Mouse (Mus musculus) stomach, embryonic 15.5 days (tissue): ENCODE measurements around the gene Tcf19. TPM values are rescaled to one million over a fixed set of nuclear protein-coding genes. Genes with fewer than 3 reads are reported as not detected.
A peak's percentile ranks its signal among the peaks of the same experiment; 100 is the strongest.

Source experiments
- ATAC-seq: fragments of 200-750 bp; cut with Nextera tagmentation; 2 replicates; pipeline ENCODE4 v1.8.0; 2017; ENCODE audit warnings: low read depth, moderate number of reproducible peaks, moderate TSS enrichment; ENCODE audit not compliant: insufficient read depth, low FRiP score
- H3K27ac ChIP-seq: fragments of 300-500 bp; sonication (generic); 2 replicates; pipeline ENCODE4 v1.5.1; 2015; ENCODE audit warnings: mild to moderate bottlenecking, inconsistent platforms
- H3K27me3 ChIP-seq: fragments of 300-500 bp; sonication (generic); replicated peaks from 2 replicates; pipeline ENCODE4 v1.6.1; 2015; ENCODE audit warnings: inconsistent platforms
- H3K36me3 ChIP-seq: fragments of 300-500 bp; sonication (generic); 2 replicates; pipeline ENCODE4 v1.6.1; 2015; ENCODE audit warnings: inconsistent platforms
- H3K4me1 ChIP-seq: fragments of 300-500 bp; sonication (generic); 2 replicates; pipeline ENCODE4 v1.6.1; 2015; ENCODE audit warnings: inconsistent platforms
- H3K4me2 ChIP-seq: fragments of 300-500 bp; sonication (generic); 2 replicates; pipeline ENCODE4 v1.6.1; 2015; ENCODE audit warnings: mild to moderate bottlenecking, inconsistent platforms
- H3K4me3 ChIP-seq: fragments of 300-500 bp; sonication (generic); replicated peaks from 2 replicates; pipeline ENCODE4 v1.5.1; 2015; ENCODE audit warnings: inconsistent platforms
- H3K9ac ChIP-seq: fragments of 300-500 bp; sonication (generic); 2 replicates; pipeline ENCODE4 v1.6.1; 2015; ENCODE audit warnings: inconsistent platforms
- H3K9me3 ChIP-seq: fragments of 300-500 bp; sonication (generic); 2 replicates; pipeline ENCODE4 v1.6.1; 2016; ENCODE audit warnings: inconsistent platforms
- WGBS: fragments of 180-500 bp; shearing (Covaris S2); methylation state at CpG from one replicate; pipeline ENCODE4 v1.1.7; 2015; 5-methylcytosine and 5-hydroxymethylcytosine counted together
- polyA plus RNA-seq: library from polyadenylated mRNA; unstranded; fragments of >200 nt; fragmentation: Nextera tagmentation; extraction: Ambion mirVana; gene quantifications from 2 replicates; pipeline ENCODE4 v1.2.1, GENCODE M21; 2015

The Tcf19 gene
- polyA plus RNA-seq, 1 experiment from 2014 or later = 76.2 TPM

DNA sequence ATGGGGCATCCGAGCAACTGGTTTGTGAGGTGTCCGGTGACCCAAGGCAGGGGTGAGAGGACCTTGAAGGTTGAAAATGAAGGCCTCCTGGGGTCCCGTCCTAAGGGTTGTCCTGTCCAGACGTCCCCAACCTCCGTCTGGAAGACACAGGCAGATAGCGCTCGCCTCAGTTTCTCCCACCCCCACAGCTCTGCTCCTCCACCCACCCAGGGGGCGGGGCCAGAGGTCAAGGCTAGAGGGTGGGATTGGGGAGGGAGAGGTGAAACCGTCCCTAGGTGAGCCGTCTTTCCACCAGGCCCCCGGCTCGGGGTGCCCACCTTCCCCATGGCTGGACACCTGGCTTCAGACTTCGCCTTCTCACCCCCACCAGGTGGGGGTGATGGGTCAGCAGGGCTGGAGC is 10.8 kb downstream of the Tcf19 start, which contains the start of gene Pou5f1:
Pou5f1 (plus strand) TSS at position 243 of the 400 bp plus-strand sequence.
- H3K9ac ChIP-seq = no peak within 1 kb of the TSS
- no peak within 1 kb of the TSS for H3K4me3 ChIP-seq
- WGBS = 55% methylated on average over 13 of the region's 13 CpGs
- no peaks in the 10 kb centered on the region for H3K36me3 ChIP-seq
- H3K4me2 ChIP-seq = no peak within 1 kb of the TSS
- no peaks in the 10 kb centered on the region for H3K9me3 ChIP-seq
- peak; percentile 17; the same call in 1 of the 2 replicates for ATAC-seq
- H3K27ac ChIP-seq = no peak within 1 kb of the TSS
- 0 out of 2 replicates have a peak, but pooled peaks cover 2% of the 10 kb centered on the region for H3K4me1 ChIP-seq
- H3K27me3 ChIP-seq = peaks cover 6% of the 10 kb centered on the region; the same call in 1 of the 2 replicates

DNA sequence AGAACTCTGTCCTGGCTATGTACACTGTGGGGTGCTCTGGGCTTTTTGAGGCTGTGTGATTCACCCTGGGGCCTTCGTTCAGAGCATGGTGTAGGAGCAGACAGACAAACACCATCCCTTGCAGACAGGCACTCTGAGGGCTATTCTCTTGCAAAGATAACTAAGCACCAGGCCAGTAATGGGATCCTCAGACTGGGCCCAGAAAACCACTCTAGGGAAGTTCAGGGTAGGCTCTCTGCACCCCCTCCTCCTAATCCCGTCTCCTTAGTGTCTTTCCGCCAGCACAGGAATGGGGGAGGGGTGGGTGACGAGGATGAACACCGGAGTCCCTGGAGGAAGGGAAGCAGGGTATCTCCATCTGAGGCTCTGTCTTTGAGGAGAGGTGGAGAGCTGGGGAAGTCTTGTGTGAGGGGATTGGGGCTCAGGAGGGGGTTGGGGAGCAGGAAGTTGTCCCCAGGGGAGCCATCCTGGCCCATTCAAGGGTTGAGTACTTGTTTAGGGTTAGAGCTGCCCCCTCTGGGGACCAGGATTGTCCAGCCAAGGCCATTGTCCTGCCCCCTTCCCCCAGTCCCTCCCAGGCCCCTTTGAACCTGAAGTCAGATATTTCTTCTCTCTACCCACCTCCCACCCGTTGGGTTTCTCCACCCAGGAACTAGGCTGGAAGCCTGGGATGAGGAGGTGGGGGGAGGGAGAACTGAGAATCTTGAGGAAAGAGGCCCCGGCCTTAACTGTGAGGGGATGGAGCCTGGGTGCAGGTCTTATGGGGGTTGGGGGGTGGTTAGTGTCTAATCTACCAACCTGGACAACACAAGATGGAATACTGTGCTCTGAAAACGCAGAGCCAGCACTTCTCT is 11.8 kb downstream of the Tcf19 start:
- Histone ChIP-seq H3K4me2 (no peak overlapping the region), H3K27ac (no peak overlapping the region), H3K36me3 (no peaks in the 10 kb centered on the region), H3K9ac (no peak overlapping the region), H3K4me1 (0 out of 2 replicates have a peak, but pooled peaks cover 2% of the 10 kb centered on the region), H3K27me3 (peaks cover 6% of the 10 kb centered on the region; the same call in 1 of the 2 replicates), H3K4me3 (no peak overlapping the region), H3K9me3 (no peaks in the 10 kb centered on the region)
- 40% methylated on average over 8 of the region's 8 CpGs for WGBS
- no peak for ATAC-seq

DNA sequence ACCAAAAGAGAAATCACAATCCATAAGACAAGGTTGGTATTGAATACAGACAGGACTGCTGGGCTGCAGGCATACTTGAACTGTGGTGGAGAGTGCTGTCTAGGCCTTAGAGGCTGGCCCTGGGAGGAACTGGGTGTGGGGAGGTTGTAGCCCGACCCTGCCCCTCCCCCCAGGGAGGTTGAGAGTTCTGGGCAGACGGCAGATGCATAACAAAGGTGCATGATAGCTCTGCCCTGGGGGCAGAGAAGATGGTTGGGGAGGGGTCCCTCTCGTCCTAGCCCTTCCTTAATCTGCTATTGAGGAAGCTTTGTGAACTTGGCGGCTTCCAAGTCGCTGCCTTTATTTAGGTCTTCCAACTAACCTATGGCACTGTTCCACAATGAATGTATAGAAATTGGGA is 12.8 kb downstream of the Tcf19 start:
- Histone ChIP-seq H3K9me3 (no peaks in the 10 kb centered on the region), H3K4me1 (no peaks in the 10 kb centered on the region), H3K36me3 (no peaks in the 10 kb centered on the region), H3K4me2 (no peak overlapping the region), H3K9ac (no peak overlapping the region), H3K27ac (no peak overlapping the region), H3K27me3 (peaks cover 6% of the 10 kb centered on the region; the same call in 1 of the 2 replicates), H3K4me3 (no peak overlapping the region)
- WGBS = 40% methylated on average over 5 of the region's 5 CpGs
- ATAC-seq = no peak

DNA sequence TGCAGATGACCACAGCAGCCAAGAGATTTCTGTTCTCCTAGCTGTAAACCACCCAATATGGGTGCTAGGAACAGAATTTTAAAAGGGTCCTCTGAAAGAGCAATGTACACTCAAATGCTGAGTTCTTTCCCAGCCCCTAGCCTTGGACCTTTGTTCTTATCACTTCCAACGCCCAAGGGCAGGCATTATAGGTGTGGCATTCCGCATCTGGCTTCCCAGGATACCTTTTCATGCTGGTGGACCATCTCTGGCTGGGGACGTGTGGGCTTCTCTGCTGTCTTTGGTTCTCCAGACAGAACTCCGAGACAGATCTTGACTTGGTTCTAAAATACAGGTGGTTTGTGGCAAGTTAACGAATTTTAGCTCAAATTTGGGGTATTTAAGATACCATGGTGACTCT is 13.9 kb downstream of the Tcf19 start:
- H3K4me2 ChIP-seq = no peak overlapping the region
- peaks cover 6% of the 10 kb centered on the region; the same call in 1 of the 2 replicates for H3K27me3 ChIP-seq
- H3K9me3 ChIP-seq = no peaks in the 10 kb centered on the region
- no peak overlapping the region for H3K27ac ChIP-seq
- WGBS = 58% methylated on average over 5 of the region's 5 CpGs
- H3K36me3 ChIP-seq = no peaks in the 10 kb centered on the region
- no peak overlapping the region for H3K9ac ChIP-seq
- H3K4me3 ChIP-seq = no peak overlapping the region
- no peak for ATAC-seq
- no peaks in the 10 kb centered on the region for H3K4me1 ChIP-seq

DNA sequence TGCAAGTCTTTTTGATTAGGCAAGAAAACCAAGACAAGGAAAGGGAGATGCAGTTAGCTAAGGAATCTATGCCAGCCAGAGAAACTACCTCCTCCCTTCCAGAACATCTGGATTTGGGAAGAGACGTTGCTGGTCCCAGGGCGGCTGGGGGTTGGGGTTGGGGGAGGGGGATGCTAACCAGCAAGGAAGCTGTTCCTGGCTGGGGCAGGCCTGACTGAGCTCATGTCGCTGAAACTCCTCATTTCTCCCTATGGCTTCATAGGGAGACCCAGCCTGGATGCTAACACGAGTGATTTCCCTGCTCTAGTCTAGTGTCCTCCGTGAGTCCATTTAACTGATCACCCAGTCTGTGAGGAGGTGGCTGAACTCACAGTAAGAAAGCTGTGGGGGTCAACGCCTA is 14.4 kb downstream of the Tcf19 start:
- WGBS = 16% methylated on average over 6 of the region's 6 CpGs
- no peaks in the 10 kb centered on the region for H3K36me3 ChIP-seq

DNA sequence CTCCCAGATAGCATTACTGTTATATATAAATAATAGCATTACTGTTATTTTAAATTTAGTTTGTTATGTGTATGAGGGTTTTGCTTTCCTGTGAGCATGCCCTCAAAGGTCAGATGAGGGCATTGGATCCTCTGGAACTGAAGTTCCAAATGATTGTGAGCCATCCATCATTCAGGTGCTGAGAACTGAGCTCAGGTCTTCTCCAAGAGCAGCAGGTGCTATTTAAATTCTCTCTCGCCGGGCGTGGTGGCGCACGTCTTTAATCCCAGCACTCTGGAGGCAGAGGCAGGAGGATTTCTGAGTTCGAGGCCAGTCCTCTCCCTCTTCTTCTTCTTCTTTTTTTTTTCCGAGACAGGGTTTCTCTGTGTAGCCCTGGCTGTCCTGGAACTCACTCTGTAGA is 19.5 kb downstream of the Tcf19 start:
- Histone ChIP-seq H3K9me3 (no peaks in the 10 kb centered on the region), H3K4me3 (no peak overlapping the region), H3K4me2 (no peak overlapping the region), H3K9ac (no peak overlapping the region), H3K36me3 (no peaks in the 10 kb centered on the region), H3K27ac (no peak overlapping the region), H3K4me1 (no peaks in the 10 kb centered on the region), H3K27me3 (no peaks in the 10 kb centered on the region)
- no peak for ATAC-seq
- WGBS = 92% methylated on average over 7 of the region's 7 CpGs

More for the DNA sequence above, 14.4 kb downstream of the Tcf19 start:
- Histone ChIP-seq H3K9ac (no peak overlapping the region), H3K27me3 (peaks cover 6% of the 10 kb centered on the region; the same call in 1 of the 2 replicates), H3K4me3 (no peak overlapping the region), H3K4me1 (no peaks in the 10 kb centered on the region), H3K9me3 (no peaks in the 10 kb centered on the region), H3K27ac (no peak overlapping the region), H3K4me2 (no peak overlapping the region)
- ATAC-seq = no peak

DNA sequence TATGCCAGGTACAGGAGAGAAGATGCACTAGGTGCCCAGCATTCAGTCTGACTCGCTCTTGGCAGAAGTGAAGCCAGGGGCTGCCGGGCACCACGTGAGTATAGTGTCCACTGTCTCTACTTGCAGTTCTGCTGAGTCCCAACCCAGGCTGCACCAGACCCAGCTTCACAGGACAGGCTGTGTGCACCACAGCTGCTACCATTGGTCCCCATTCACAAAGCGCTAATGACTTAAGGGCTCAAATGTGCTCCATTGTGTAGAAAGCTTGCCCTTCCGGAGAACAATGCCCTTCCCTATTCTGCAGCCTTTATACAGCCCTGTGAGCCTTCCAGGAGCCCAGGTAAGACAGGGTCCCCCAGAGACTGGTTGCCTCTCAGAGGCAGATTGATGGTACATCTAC is 26.3 kb downstream of the Tcf19 start:
- Histone ChIP-seq H3K36me3 (no peaks in the 10 kb centered on the region), H3K9ac (no peak overlapping the region), H3K4me1 (no peaks in the 10 kb centered on the region), H3K9me3 (no peaks in the 10 kb centered on the region), H3K27ac (no peak overlapping the region), H3K4me2 (no peak overlapping the region), H3K27me3 (no peaks in the 10 kb centered on the region), H3K4me3 (no peak overlapping the region)
- ATAC-seq = no peak
- 67% methylated on average over 5 of the region's 5 CpGs for WGBS

DNA sequence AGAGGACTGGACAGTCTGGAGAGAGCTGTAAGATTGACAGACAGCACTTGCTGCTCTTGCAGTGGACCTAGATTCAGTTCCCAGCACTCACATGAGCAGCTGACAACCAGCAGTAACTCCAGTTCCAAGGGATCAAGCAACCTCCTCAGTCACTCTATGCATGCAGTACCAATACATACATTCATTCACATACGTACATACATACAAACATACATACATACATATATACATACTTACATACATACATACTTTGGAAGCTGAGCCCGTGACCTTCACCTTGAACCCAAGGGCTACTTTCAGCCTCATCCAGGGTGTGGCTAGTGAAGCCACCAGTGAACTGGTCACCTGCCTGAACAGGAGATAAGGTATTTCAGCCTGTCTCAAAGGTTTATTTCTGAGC is 28.6 kb downstream of the Tcf19 start:
- WGBS = 92% methylated on average over 2 of the region's 2 CpGs
- Histone ChIP-seq H3K27ac (no peak overlapping the region), H3K9me3 (no peaks in the 10 kb centered on the region), H3K9ac (no peak overlapping the region), H3K27me3 (no peaks in the 10 kb centered on the region), H3K4me2 (no peak overlapping the region), H3K4me3 (no peak overlapping the region), H3K36me3 (no peaks in the 10 kb centered on the region), H3K4me1 (no peaks in the 10 kb centered on the region)
- no peak for ATAC-seq

DNA sequence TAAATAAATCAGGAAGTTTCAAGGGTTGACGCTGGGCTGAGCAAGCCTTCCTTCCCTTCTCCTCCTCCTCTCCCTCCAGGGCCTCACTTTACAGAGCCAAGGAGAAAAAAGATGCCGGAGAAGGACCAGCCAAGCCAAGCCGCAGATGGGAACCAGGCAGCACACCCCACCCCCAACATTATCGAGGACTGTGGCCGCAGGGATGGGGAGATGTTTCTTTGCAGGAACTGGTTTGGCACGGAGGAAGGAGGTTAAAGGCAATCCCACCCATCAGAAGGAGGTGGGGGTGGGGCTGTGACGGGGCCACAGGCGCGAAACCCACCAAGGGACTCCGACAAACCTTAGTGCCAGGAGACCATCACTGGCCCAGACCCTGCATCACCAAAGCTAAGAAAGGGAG is 29.9 kb downstream of the Tcf19 start:
- no peak overlapping the region for H3K4me3 ChIP-seq
- no peaks in the 10 kb centered on the region for H3K9me3 ChIP-seq
- no peaks in the 10 kb centered on the region for H3K4me1 ChIP-seq
- H3K27ac ChIP-seq = no peak overlapping the region
- H3K27me3 ChIP-seq = no peaks in the 10 kb centered on the region
- H3K4me2 ChIP-seq = no peak overlapping the region
- no peaks in the 10 kb centered on the region for H3K36me3 ChIP-seq
- 45% methylated on average over 10 of the region's 10 CpGs for WGBS
- ATAC-seq = no peak
- H3K9ac ChIP-seq = no peak overlapping the region

DNA sequence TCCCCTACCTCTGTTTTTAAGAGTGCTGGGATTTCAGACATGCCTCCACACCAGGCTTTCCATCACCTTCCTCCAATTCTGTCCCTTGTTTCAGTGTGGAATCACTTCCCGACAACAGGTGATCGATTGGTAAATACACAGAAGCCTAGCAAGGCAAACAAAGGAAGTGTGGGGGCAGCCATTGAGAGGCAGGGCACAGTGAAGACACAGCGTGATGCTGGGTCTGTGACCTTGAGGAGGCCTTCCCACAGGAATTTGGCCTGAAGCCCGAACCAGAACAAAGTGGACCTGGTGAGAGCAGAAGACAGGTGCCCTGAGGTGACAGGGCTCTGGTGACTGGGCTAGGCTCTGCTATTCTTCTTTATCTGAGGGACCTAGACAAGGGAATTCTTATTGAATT is 30.9 kb downstream of the Tcf19 start:
- no peaks in the 10 kb centered on the region for H3K9me3 ChIP-seq
- H3K36me3 ChIP-seq = no peaks in the 10 kb centered on the region
- H3K4me2 ChIP-seq = no peak overlapping the region
- no peaks in the 10 kb centered on the region for H3K4me1 ChIP-seq
- no peak overlapping the region for H3K27ac ChIP-seq
- no peak overlapping the region for H3K9ac ChIP-seq
- H3K27me3 ChIP-seq = no peaks in the 10 kb centered on the region
- no peak for ATAC-seq
- 19% methylated on average over 4 of the region's 4 CpGs for WGBS
- H3K4me3 ChIP-seq = no peak overlapping the region

DNA sequence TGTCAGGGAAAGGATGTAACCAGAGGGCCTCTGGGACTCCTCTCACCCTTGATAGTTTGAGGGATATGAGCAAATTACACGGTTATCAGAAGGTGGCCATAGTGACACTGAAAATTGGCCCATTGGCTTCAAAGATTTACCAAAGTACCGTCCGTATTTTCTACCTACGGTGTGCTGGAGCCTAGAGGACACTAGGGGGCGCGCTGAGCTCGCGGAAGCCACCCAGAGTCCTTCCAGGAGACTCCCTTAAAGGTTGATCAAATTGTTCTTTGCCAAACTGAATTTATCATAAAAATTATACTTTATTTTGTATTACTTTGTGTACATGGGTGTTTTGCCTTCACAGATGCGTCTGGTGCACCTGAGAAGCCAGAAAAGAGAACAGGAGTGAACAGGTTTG is 32.6 kb downstream of the Tcf19 start:
- H3K9ac ChIP-seq = no peak overlapping the region
- H3K4me1 ChIP-seq = no peaks in the 10 kb centered on the region
- no peak overlapping the region for H3K27ac ChIP-seq
- ATAC-seq = no peak
- H3K4me3 ChIP-seq = no peak overlapping the region
- no peaks in the 10 kb centered on the region for H3K9me3 ChIP-seq
- no peaks in the 10 kb centered on the region for H3K27me3 ChIP-seq
- H3K36me3 ChIP-seq = no peaks in the 10 kb centered on the region
- 0% methylated on average over 9 of the region's 9 CpGs for WGBS
- no peak overlapping the region for H3K4me2 ChIP-seq

DNA sequence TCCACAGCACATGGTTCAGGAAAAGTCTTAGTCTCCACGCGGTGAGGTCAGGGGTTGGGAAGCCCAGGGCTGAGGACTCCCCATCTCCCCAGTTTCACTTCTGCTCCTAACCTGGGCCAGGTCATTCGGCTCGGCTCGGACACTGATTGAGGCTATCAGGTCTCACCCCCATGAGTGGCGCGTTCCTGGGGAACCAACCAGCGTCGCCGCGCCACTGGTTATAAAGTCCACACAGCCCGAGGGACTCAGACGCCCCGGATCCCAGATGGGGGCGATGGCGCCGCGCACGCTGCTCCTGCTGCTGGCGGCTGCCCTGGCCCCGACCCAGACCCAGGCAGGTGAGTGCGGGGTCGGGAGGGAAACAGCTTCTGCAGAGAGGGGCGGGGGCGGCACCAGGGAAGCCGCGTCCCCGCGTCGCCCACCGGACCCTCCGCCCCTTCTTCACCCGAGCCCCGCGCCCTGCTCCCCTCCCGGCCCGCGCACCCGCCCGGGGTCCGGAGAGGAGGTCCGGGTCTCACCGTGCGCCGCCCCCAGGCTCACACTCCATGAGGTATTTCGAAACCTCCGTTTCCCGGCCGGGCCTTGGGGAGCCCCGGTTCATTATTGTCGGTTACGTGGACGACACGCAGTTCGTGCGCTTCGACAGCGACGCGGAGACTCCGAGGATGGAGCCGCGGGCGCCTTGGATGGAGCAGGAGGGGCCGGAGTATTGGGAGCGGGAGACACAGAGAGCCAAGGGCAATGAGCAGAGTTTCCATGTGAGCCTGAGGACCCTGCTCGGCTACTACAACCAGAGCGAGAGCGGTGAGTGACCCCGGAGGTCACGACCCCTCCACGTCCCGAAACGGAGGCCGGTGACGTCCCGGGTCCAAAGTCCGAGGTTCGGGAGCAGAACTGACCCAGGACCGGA is 46.5 kb downstream of the Tcf19 start, which contains the start of gene H2-Q10:
H2-Q10 (plus strand) TSS at position 248 of the 910 bp plus-strand sequence.
- Histone ChIP-seq H3K4me2 (peak within 1 kb of the TSS; percentile 86), H3K36me3 (no peaks in the 10 kb centered on the region), H3K9ac (no peak within 1 kb of the TSS), H3K27ac (no peak within 1 kb of the TSS), H3K4me1 (peaks cover 11% of the 10 kb centered on the region; the same call in 1 of the 2 replicates), H3K27me3 (peaks cover 20% of the 10 kb centered on the region), H3K4me3 (peak within 1 kb of the TSS; percentile 42), H3K9me3 (no peaks in the 10 kb centered on the region)
- WGBS = 1% methylated on average over 74 of the region's 80 CpGs
- peak; percentile 56; the same call in 1 of the 2 replicates for ATAC-seq
